Mouse (Mus musculus) liver, postnatal 0 days (tissue): ENCODE measurements around the gene Klhl5.

ENCODE experiments used
- CTCF ChIP-seq: sonication (generic); IDR thresholded peaks from 2 replicates; pipeline ENCODE4 v1.5.1; 2016; ENCODE audit warnings: antibody characterized with exemption, low read depth
- EP300 ChIP-seq: IDR thresholded peaks from 2 replicates; pipeline ENCODE4 v1.6.1; 2016; ENCODE audit warnings: antibody characterized with exemption, low read depth, mild to moderate bottlenecking

GRCm38 (mm10) chr5:65163001-65163400 lies 55.7 kb downstream of the Klhl5 start:
- TF ChIP-seq CTCF (no peak), EP300 (no peak)
